Mouse (Mus musculus) hindbrain, embryonic 14.5 days (tissue): ENCODE results near the gene Gpr27. TPM values are rescaled to one million over a fixed set of nuclear protein-coding genes. Genes with fewer than 3 reads are reported as not detected.

Experiments
- ATAC-seq: fragments of 200-750 bp; cut with Nextera tagmentation; 2 replicates; pipeline ENCODE4 v1.8.0; 2017; ENCODE audit warnings: moderate number of reproducible peaks, mild to moderate bottlenecking, moderate TSS enrichment, moderate library complexity; ENCODE audit not compliant: low FRiP score
- DNase-seq: peaks from one replicate; pipeline ENCODE4 v3.0.0-alpha.2; 2015; ENCODE audit warnings: low spot score
- H3K27ac ChIP-seq: fragments of 300-500 bp; sonication (generic); 2 replicates; pipeline ENCODE4 v1.5.1; 2014; ENCODE audit warnings: mild to moderate bottlenecking, moderate library complexity
- H3K27me3 ChIP-seq: fragments of 300-500 bp; sonication (generic); 2 replicates; pipeline ENCODE4 v1.6.1; 2014; ENCODE audit warnings: mild to moderate bottlenecking, low read length, mixed read lengths; ENCODE audit not compliant: control insufficient read depth, insufficient read depth
- H3K36me3 ChIP-seq: fragments of 300-500 bp; sonication (generic); replicated peaks from 2 replicates; pipeline ENCODE4 v1.6.1; 2014; ENCODE audit not compliant: control insufficient read depth, insufficient read depth
- H3K4me1 ChIP-seq: fragments of 300-500 bp; sonication (generic); replicated peaks from 2 replicates; pipeline ENCODE4 v1.6.1; 2014; ENCODE audit warnings: antibody characterized with exemption, low read length, mixed read lengths; ENCODE audit not compliant: control insufficient read depth, insufficient read depth
- H3K4me2 ChIP-seq: fragments of 300-500 bp; sonication (generic); replicated peaks from 2 replicates; pipeline ENCODE4 v1.6.1; 2014; ENCODE audit warnings: mild to moderate bottlenecking, moderate library complexity
- H3K4me3 ChIP-seq: fragments of 300-500 bp; sonication (generic); replicated peaks from 2 replicates; pipeline ENCODE4 v1.5.1; 2014; ENCODE audit warnings: mild to moderate bottlenecking, low read length
- H3K9ac ChIP-seq: fragments of 300-500 bp; sonication (generic); 2 replicates; pipeline ENCODE4 v1.6.1; 2014
- H3K9me3 ChIP-seq: fragments of 300-500 bp; sonication (generic); 2 replicates; pipeline ENCODE4 v1.6.1; 2016; ENCODE audit warnings: low read length; ENCODE audit not compliant: control insufficient read depth
- WGBS: fragments of 180-500 bp; shearing (Covaris S2); extraction: QIAGEN DNeasy Blood & Tissue Kit; methylation state at CpG from one replicate; pipeline ENCODE4 v1.1.7; 2014; 5-methylcytosine and 5-hydroxymethylcytosine counted together
- polyA plus RNA-seq: library from polyadenylated mRNA; unstranded; fragments of >200 nt; fragmentation: Nextera tagmentation; extraction: Ambion mirVana; gene quantifications from 2 replicates; pipeline ENCODE4 v1.2.1, GENCODE M21; 2014

The Gpr27 gene
- 23.0 and 27.9 TPM in 2 replicates for polyA plus RNA-seq

DNA sequence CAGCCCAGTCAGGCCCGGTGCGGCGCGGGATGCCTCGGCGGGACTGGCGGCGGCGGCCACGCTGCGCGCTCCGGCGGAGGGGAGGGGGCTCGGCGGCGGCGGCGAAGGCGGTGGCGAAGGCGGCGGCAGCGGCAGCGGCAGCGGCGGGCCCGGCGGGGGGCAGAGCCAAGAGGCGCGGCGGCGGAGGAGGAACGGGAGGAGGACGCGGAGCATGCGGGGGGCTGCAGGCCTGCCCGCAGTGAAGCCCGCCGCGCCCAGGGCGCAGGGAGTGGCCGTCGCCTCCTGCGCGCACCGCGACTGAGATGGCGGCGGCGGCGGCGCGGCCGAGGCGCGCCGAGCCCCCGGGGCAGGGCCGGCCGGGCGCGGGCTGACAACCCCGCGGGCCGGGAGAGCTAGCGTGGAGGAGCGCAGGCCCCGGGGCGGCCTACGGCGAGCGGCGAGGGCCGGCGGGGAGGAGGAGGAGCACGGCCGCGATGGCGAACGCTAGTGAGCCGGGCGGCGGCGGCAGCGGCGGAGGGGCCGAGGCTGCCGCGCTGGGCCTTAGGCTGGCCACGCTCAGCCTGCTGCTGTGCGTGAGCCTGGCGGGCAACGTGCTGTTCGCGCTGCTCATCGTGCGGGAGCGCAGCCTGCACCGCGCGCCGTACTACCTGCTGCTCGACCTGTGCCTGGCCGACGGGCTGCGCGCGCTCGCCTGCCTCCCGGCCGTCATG lies at the start of gene Gpr27:
TSS of gene Gpr27 (plus strand) at position 474 of the 710 bp plus-strand sequence.
- Histone ChIP-seq H3K4me2 (peak within 1 kb of the TSS; percentile 92), H3K27ac (peak within 1 kb of the TSS; percentile 92), H3K27me3 (peaks cover 44% of the 10 kb centered on the region), H3K9ac (peak within 1 kb of the TSS; percentile 94), H3K4me3 (peak within 1 kb of the TSS; percentile 78), H3K36me3 (no peaks in the 10 kb centered on the region), H3K9me3 (no peaks in the 10 kb centered on the region), H3K4me1 (peaks cover 20% of the 10 kb centered on the region)
- DNase-seq = peak; percentile 52
- peak; percentile 80 for ATAC-seq
- under 1% methylated on average over 63 of the region's 112 CpGs for WGBS

DNA sequence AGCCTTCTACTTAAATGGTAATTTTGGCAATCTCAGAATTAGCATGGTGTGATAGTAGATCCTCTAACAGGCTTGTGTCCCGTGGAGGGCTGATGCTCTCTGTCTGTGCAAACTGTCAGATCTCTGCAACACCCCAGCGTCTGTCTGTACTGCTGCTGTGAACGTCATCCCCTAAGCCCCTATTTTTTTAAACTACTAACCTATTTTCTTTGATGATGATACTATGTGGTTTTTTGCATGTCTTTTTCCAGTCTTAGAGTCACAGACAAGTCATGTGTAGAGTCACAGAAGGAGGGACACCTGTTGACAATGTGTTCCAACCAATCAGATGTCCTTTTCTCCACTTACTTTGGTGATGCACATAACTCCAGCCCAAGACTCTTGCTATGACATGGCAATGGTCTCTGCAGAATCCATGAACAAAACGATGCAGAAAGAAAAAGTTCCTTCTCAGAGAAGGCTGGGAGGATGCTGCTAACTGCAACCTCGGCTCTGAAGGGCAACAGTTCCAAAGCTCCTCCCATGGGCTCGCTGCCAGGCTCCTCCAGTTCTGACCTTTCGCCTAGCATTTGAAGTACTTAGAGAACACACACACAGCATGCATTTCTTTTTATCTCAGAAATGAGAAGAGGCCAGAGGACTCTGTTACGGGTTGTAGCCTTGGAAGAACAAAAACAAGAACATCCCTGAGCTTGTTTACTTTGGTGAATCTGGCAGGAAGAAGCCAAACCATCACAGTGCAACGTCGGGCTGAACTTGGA lies 48.9 kb upstream of the Gpr27 start:
- H3K27me3 ChIP-seq = no peaks in the 10 kb centered on the region
- ATAC-seq (no peak), DNase-seq (peak; percentile 56)
- H3K4me2 ChIP-seq = no peak overlapping the region
- H3K4me3 ChIP-seq = no peak overlapping the region
- no peaks in the 10 kb centered on the region; the same call in 1 of the 2 replicates for H3K4me1 ChIP-seq
- no peak overlapping the region for H3K9ac ChIP-seq
- no peaks in the 10 kb centered on the region for H3K9me3 ChIP-seq
- no peak overlapping the region for H3K27ac ChIP-seq
- H3K36me3 ChIP-seq = peaks cover 7% of the 10 kb centered on the region; the same call in 1 of the 2 replicates
- WGBS = 65% methylated on average over 10 of the region's 10 CpGs

DNA sequence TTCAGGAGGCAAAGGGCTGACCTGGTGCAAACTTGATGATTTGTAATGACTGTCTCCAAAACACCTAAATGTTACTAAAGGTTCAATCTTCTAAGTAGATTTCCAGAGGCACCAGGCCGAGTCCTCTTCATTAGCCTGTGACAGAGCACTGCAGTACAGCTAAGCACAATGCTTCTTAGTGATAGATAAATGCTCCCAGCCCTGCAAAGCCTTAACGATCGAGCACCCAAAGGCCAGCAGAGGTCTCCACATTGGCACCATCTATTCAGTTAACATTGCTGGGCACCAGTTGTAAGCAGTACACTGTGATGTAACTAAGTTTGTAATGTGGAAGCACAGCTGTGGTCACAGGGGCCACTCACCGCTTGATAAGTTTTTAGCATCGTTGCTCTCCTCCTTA lies 48.1 kb upstream of the Gpr27 start:
- WGBS = 90% methylated on average over 5 of the region's 5 CpGs
- Histone ChIP-seq H3K36me3 (0 out of 2 replicates have a peak, but pooled peaks cover 2% of the 10 kb centered on the region), H3K27me3 (no peaks in the 10 kb centered on the region), H3K9ac (no peak overlapping the region), H3K9me3 (no peaks in the 10 kb centered on the region), H3K4me3 (no peak overlapping the region), H3K4me1 (no peaks in the 10 kb centered on the region; the same call in 1 of the 2 replicates), H3K27ac (no peak overlapping the region), H3K4me2 (no peak overlapping the region)
- DNase-seq (no peak), ATAC-seq (no peak)

DNA sequence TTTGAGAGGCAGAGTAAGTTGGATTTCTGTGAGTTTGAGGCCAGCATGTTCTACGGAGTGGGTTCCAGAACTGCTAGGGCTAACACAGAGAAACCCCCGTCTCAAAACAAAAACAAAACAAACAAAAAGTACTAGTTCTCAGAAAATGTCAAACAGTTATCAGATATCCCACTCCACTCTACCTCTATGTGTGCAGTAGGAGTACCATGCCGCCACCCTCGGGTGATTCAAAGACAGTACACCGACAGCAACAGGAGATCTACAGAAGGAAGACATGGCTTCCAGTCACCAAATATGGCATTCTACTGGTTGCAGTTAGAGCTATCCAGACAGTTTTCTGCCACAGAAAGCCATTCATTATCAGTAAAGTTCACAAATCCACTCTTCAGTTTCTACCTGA lies 47.6 kb upstream of the Gpr27 start:
- H3K4me3 ChIP-seq = no peak overlapping the region
- H3K27ac ChIP-seq = no peak overlapping the region
- no peak overlapping the region for H3K4me2 ChIP-seq
- no peaks in the 10 kb centered on the region for H3K36me3 ChIP-seq
- WGBS = 87% methylated on average over 5 of the region's 5 CpGs
- no peaks in the 10 kb centered on the region for H3K27me3 ChIP-seq
- no peaks in the 10 kb centered on the region for H3K9me3 ChIP-seq
- no peak overlapping the region for H3K9ac ChIP-seq
- ATAC-seq (no peak), DNase-seq (no peak)
- no peaks in the 10 kb centered on the region; the same call in 1 of the 2 replicates for H3K4me1 ChIP-seq

DNA sequence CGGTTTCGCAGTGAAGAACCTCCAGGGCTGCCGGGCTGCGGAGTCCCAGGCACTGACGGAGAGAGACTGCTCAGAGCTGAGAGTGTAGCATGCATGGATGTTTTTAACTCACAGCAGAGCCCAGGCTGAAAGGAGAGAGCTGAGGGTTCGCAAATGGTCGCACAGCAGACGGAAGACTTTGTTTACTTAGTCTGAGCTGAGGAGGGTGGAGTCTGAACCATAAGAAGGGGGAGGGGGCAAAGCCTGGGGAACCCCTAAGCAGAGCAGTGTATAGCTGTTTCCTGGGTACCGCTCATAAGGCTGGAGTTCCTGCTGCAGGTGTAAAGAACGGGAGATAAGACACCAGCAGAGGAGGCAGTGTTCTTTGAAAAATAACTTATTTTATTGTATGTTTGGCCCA lies 46.1 kb upstream of the Gpr27 start:
- H3K9me3 ChIP-seq = no peaks in the 10 kb centered on the region
- no peaks in the 10 kb centered on the region for H3K36me3 ChIP-seq
- no peaks in the 10 kb centered on the region for H3K27me3 ChIP-seq
- H3K4me3 ChIP-seq = no peak overlapping the region
- WGBS = 78% methylated on average over 10 of the region's 10 CpGs
- H3K4me1 ChIP-seq = no peaks in the 10 kb centered on the region; the same call in 1 of the 2 replicates
- ATAC-seq = 0 out of 2 replicates have a peak, but pooled peaks have one; percentile 24
- no peak for DNase-seq
- no peak overlapping the region for H3K4me2 ChIP-seq
- no peak overlapping the region for H3K9ac ChIP-seq
- no peak overlapping the region for H3K27ac ChIP-seq

DNA sequence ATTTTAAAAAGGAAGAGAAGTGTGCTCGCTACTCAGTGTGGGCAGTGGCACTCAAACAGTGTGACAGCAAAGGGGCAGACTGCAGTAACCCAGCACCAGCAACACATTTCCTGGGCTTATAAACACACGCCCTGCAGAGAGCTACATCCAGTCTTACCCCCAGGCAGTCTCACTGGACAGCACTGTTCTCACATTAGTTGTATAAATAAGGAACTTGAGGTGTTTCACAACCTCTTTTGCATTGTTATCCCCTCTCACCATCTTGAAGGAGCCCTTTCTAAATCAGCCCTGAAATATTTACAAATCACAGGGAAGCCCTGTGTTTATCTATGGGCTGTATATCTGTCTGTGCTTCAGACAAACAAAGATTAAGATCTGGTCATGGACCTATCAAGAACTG lies 43.2 kb upstream of the Gpr27 start:
- no peaks in the 10 kb centered on the region for H3K9me3 ChIP-seq
- WGBS = 63% methylated on average over 2 of the region's 2 CpGs

DNA sequence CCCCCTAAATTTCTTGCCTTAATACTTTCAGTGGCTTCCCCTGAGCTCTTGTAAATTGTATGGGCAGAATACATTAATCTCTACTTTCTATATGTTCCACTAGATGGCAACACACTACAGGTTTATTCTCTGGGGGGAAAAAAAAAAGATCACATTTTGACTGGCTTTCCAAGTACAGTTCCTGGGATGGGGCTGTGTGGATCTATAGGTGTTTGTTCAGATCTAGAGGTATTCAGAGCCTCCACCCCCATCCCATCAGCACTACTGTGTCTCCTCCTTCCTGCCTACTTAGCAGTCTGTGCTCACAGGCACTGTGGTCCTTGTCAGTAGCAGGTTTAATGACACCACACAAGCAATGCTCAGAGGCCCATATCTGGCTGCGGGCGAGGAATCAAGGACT lies 40.1 kb upstream of the Gpr27 start:
- 73% methylated on average over 2 of the region's 2 CpGs for WGBS
- no peak overlapping the region for H3K4me3 ChIP-seq
- H3K9me3 ChIP-seq = no peaks in the 10 kb centered on the region
- H3K36me3 ChIP-seq = no peaks in the 10 kb centered on the region
- no peak overlapping the region for H3K27ac ChIP-seq
- no peak overlapping the region for H3K4me2 ChIP-seq
- ATAC-seq (no peak), DNase-seq (peak; percentile 60)
- H3K9ac ChIP-seq = no peak overlapping the region
- no peaks in the 10 kb centered on the region for H3K4me1 ChIP-seq
- H3K27me3 ChIP-seq = no peaks in the 10 kb centered on the region

More for the DNA sequence above, 43.2 kb upstream of the Gpr27 start:
- no peak overlapping the region for H3K4me3 ChIP-seq
- no peaks in the 10 kb centered on the region for H3K36me3 ChIP-seq
- no peak overlapping the region for H3K9ac ChIP-seq
- ATAC-seq (no peak), DNase-seq (no peak)
- H3K27ac ChIP-seq = no peak overlapping the region
- no peaks in the 10 kb centered on the region for H3K4me1 ChIP-seq
- no peak overlapping the region for H3K4me2 ChIP-seq
- no peaks in the 10 kb centered on the region for H3K27me3 ChIP-seq

DNA sequence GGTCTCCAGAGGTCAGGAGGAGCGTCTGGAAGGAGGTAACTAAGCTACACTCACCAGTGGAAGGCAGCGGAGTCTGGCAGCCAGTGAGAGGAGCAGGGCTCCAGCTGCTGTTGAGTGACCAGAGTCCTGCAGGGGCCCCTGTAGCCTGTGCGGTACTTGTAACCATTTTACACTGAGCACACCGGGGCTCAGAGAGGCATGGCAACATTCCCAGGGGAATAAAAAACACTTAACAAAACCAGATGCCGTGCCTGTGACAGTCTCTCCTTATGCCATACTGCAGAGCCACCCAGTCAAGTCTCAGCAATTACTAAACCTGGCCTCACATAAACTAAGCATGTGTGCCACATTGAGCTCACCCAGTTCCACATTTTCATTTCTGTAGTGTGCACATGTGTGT lies 38.1 kb upstream of the Gpr27 start:
- H3K36me3 ChIP-seq = no peaks in the 10 kb centered on the region
- H3K27ac ChIP-seq = no peak overlapping the region
- no peaks in the 10 kb centered on the region for H3K9me3 ChIP-seq
- no peaks in the 10 kb centered on the region for H3K4me1 ChIP-seq
- no peak overlapping the region for H3K4me2 ChIP-seq
- no peak overlapping the region for H3K9ac ChIP-seq
- WGBS = 43% methylated on average over 5 of the region's 5 CpGs
- DNase-seq (no peak), ATAC-seq (no peak)
- H3K4me3 ChIP-seq = no peak overlapping the region
- no peaks in the 10 kb centered on the region for H3K27me3 ChIP-seq

DNA sequence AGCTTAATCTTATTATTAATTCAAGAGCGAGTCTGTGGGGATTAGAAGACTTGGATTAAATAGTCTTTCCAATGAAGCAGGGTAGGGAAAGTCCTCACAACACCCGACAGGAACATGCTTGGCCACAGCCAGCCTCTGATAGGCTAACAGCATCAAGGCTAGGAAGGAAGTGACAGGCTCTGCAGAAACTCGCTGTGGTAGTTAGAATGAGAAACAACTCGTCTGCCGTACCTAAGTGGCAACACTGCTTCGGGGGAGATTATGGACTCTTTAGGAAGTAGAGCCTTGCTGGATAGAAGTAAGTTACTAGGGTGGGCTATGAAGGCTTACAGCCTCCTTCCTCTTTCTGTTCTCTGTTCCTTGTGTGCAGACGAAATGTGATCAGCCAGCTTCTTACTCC lies 37.0 kb upstream of the Gpr27 start:
- no peaks in the 10 kb centered on the region for H3K27me3 ChIP-seq

More for the DNA sequence above, 37.0 kb upstream of the Gpr27 start:
- Histone ChIP-seq H3K4me1 (peaks cover 4% of the 10 kb centered on the region; the same call in 1 of the 2 replicates), H3K27ac (no peak overlapping the region), H3K36me3 (no peaks in the 10 kb centered on the region), H3K4me2 (no peak overlapping the region), H3K9me3 (no peaks in the 10 kb centered on the region), H3K9ac (no peak overlapping the region), H3K4me3 (no peak overlapping the region)
- no peak for ATAC-seq
- WGBS = 57% methylated on average over 7 of the region's 7 CpGs
- DNase-seq = no peak
